Mouse (Mus musculus) brain, embryonic 18.5 days (tissue): Measurements from ENCODE around the gene Cnn3.

Source experiments
- DNase-seq: peaks from one replicate; pipeline ENCODE4 v3.0.0-alpha.2; 2012; ENCODE audit warnings: low read depth, low spot score

Gene Cnn3

GRCm38 (mm10) chr3:121418251-121418601, 8.1 kb upstream of the Cnn3 start:
- DNase-seq, result no peak

GRCm38 (mm10) chr3:121418850-121419435, 7.4 kb upstream of the Cnn3 start:
- no peak for DNase-seq

GRCm38 (mm10) chr3:121422405-121422804, 3.9 kb upstream of the Cnn3 start:
- DNase-seq, result no peak

GRCm38 (mm10) chr3:121426621-121427519, 573 bp downstream of the Cnn3 start:
- DNase-seq, result peak; percentile 30

GRCm38 (mm10) chr3:121427520-121427908, 1.2 kb downstream of the Cnn3 start:
- DNase-seq, result peak; percentile 64

GRCm38 (mm10) chr3:121428230-121428629, 1.9 kb downstream of the Cnn3 start:
- no peak for DNase-seq

- DNase-seq, result no peak
Measured at GRCm38 (mm10) chr3:121428696-121429259, 2.5 kb downstream of the Cnn3 start.

- DNase-seq, result no peak
Measured at GRCm38 (mm10) chr3:121429469-121429868, 3.2 kb downstream of the Cnn3 start.

- no peak for DNase-seq
Measured at GRCm38 (mm10) chr3:121430289-121430936, 4.1 kb downstream of the Cnn3 start.

GRCm38 (mm10) chr3:121433359-121433758, 7.1 kb downstream of the Cnn3 start:
- DNase-seq, result no peak

GRCm38 (mm10) chr3:121433968-121434533, 7.8 kb downstream of the Cnn3 start:
- DNase-seq, result no peak

- no peak for DNase-seq
Measured at GRCm38 (mm10) chr3:121435296-121435695, 9.0 kb downstream of the Cnn3 start.

GRCm38 (mm10) chr3:121437070-121437469, 10.8 kb downstream of the Cnn3 start:
- no peak for DNase-seq

- DNase-seq, result no peak
Measured at GRCm38 (mm10) chr3:121437996-121438395, 11.7 kb downstream of the Cnn3 start.

GRCm38 (mm10) chr3:121439623-121440161, 13.4 kb downstream of the Cnn3 start:
- no peak for DNase-seq

- no peak for DNase-seq
Measured at GRCm38 (mm10) chr3:121441504-121441903, 15.2 kb downstream of the Cnn3 start.

GRCm38 (mm10) chr3:121442288-121442687, 16.0 kb downstream of the Cnn3 start:
- no peak for DNase-seq

- no peak for DNase-seq
Measured at GRCm38 (mm10) chr3:121443861-121444271, 17.6 kb downstream of the Cnn3 start.

- DNase-seq, result no peak
Measured at GRCm38 (mm10) chr3:121444414-121444813, 18.1 kb downstream of the Cnn3 start.

GRCm38 (mm10) chr3:121446454-121446853, 20.2 kb downstream of the Cnn3 start:
- DNase-seq, result no peak

- no peak for DNase-seq
Measured at GRCm38 (mm10) chr3:121448029-121448468, 21.8 kb downstream of the Cnn3 start.

- DNase-seq, result no peak
Measured at GRCm38 (mm10) chr3:121448606-121449005, 22.3 kb downstream of the Cnn3 start.
